ENCODE assay signal across 8 mouse cellular contexts in the genomic region with DNA sequence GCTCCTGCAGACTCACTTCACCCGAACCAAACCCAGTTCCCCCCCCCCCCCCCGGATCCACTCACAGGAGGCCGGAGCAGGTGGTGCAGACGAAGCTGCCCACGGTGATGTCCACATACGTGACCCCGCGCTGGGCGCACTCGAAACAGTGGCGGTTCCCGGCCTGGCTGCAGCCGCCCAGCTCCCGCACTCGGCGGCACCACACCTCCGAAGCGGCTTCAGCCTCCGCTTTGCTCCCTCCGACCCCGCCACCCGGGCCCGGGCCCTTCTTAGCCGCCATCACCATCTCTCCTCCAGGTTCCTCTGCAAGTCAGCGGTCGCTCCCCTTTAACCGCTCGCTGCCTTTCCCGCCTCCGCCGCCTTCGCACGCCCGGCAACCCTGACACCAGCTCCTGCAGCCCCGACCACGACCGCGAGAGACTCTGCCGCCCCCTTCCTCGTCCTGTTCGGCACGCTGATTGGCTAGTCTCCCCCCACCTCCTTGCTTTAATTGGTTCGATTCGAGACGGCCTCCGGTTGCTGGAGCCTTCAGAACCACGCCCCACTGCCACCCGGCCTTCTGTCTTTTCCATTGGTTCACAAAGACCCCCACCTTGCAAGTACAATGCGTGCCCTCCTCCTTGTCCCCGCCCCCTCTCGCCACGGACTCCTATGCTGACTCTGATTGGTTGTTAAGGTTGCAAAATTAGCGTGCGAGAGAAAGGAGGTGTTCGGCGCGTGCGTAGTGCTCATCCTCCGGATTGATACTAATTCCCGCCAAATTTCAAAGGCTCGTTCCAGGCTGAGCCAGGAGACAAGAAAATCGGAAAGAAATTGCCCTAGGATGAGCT. TPM values are rescaled to one million over a fixed set of nuclear protein-coding genes. Genes with fewer than 3 reads are reported as not detected.
DNase-seq lines count a peak whose midpoint lies in the region; ATAC-seq lines count a peak whose summit lies in the region.

A gene (minus strand): TSS at position 433 of the 830 bp plus-strand sequence.

- peak within 1 kb of the TSS; percentile 82 for H3K9ac ChIP-seq in hindbrain, embryonic 12.5 days

- no peaks in the 10 kb centered on the region for H3K27me3 ChIP-seq in hindbrain, embryonic 12.5 days

- peak; percentile 99 for ATAC-seq in hindbrain, embryonic 12.5 days (ENCODE audit: low FRiP score)

- H3K4me3 ChIP-seq in hindbrain, embryonic 12.5 days, result peak within 1 kb of the TSS; percentile 78

- peak within 1 kb of the TSS; percentile 84 for H3K27ac ChIP-seq in hindbrain, embryonic 12.5 days

- peaks cover 4% of the 10 kb centered on the region for H3K36me3 ChIP-seq in hindbrain, embryonic 12.5 days

- DNase-seq in NIH3T3 (ENCODE audit: low read depth), result peak; percentile 99
- DNase-seq in cerebellum, postnatal 10 days, result peak; percentile 99 to 100
- peak; percentile 99 to 100 for DNase-seq in frontal cortex, postnatal 10 days (ENCODE audit: low spot score in 2 of 2)
- peak; percentile 94 to 100 for DNase-seq in layer of hippocampus, postnatal 14 days (ENCODE audit: low spot score in 2 of 2)
- peak; percentile 98 for DNase-seq in lung, postnatal 14 days
- DNase-seq in retina, adult 2 months (ENCODE audit: low read depth, low spot score), result peak; percentile 72
- DNase-seq in thymus, postnatal 36 days, result peak; percentile 97 to 99

- H3K9me3 ChIP-seq in hindbrain, embryonic 12.5 days (replicated peaks), result no peaks in the 10 kb centered on the region

- under 1% methylated on average over 56 of the region's 62 CpGs for WGBS in hindbrain, embryonic 12.5 days

- H3K4me2 ChIP-seq in hindbrain, embryonic 12.5 days (replicated peaks), result peak within 1 kb of the TSS; percentile 95

- H3K4me1 ChIP-seq in hindbrain, embryonic 12.5 days, result peaks cover 18% of the 10 kb centered on the region

RNA-seq across cellular contexts. Expression of the gene that starts here (rescaled TPM):
- 21.2 and 22.4 TPM in 2 replicates for polyA plus RNA-seq in hindbrain, embryonic 12.5 days (2016; fragmentation: Nextera tagmentation; extraction: Ambion mirVana)
- total RNA-seq in layer of hippocampus, postnatal 14 days (2021), result 10 to 100 TPM; 51.7 to 56.5 TPM

Comparison
In these comparisons a context has a peak if more than half of its experiments do, and no peak if none do; other contexts are left out.
1. Peak in every context shown above with its lines: DNase-seq, ATAC-seq, H3K4me3 ChIP-seq and H3K27ac ChIP-seq.